Mouse (Mus musculus) gastrocnemius, postnatal 25 days (tissue): Measurements from ENCODE around the gene Tbc1d25. TPM values are rescaled to one million over a fixed set of nuclear protein-coding genes. Genes with fewer than 3 reads are reported as not detected.
A peak's percentile ranks its signal among the peaks of the same experiment; 100 is the strongest.

Source experiments
- DNase-seq: peaks from one replicate; pipeline ENCODE4 v3.0.0; 2022
- total RNA-seq, 2 experiments: library from RNA; stranded (reverse); gene quantifications; 1 replicate in 1 of 2; 2 replicates in 1 of 2; pipeline ENCODE4 v1.2.3; 2021

Gene Tbc1d25
- total RNA-seq, 2 experiments from 2014 or later, result 2.5 to 2.6 TPM

DNA sequence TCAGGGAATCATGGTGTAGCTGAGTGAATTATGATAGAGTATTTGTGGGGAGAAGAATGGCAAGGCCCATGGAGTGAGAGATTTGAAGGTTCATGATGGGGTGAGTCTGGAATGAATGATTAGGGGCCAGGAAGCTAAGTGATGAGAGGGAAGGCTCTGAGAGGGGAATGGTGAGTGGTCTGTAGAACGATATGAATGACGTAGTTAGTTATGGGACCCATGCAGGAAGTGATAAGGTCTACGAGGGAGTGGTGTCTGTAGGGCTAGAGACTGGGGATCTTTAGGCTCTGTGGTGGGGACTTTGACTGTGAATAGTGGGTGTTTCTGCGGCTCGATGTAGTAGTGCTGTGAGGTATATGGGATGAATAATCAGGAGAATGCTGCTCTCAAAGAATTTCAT, 3.7 kb upstream of the Tbc1d25 start:
- DNase-seq, result no peak

DNA sequence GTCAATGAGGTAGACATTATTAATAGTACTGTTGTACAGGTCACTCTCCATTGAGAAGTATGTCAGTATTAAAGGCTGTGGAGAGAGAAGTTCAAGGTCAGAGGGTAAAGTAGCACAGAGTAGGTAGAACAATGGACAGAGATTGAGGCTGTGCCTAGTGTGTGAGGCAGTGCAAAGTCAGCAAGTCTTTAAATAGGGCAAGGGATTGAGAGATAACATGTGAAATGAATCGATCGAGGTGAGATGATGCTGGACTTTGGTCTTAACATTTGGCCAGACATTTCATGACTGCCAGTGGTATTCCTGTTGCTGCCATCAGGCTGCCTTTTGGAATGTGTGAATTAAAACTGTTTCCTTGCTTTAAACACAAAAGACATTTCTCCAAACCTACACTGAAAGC, 2.9 kb upstream of the Tbc1d25 start:
- DNase-seq, result no peak

DNA sequence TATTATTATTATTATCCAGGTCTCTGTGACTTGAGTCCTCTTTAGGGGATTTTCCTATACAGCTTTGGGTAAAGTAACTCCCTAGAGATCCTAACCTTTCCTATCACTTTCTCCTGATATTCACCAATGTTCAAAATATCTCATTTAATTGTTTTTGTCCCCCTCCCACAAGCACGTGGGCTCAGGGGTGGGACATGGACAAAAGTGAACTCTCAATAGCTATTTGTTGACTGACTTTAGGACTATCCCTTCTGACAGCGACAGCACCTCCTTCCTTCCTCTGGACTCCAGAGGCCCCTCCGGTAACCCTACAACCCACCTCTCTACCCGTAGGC, 845 bp downstream of the Tbc1d25 start:
- no peak for DNase-seq

DNA sequence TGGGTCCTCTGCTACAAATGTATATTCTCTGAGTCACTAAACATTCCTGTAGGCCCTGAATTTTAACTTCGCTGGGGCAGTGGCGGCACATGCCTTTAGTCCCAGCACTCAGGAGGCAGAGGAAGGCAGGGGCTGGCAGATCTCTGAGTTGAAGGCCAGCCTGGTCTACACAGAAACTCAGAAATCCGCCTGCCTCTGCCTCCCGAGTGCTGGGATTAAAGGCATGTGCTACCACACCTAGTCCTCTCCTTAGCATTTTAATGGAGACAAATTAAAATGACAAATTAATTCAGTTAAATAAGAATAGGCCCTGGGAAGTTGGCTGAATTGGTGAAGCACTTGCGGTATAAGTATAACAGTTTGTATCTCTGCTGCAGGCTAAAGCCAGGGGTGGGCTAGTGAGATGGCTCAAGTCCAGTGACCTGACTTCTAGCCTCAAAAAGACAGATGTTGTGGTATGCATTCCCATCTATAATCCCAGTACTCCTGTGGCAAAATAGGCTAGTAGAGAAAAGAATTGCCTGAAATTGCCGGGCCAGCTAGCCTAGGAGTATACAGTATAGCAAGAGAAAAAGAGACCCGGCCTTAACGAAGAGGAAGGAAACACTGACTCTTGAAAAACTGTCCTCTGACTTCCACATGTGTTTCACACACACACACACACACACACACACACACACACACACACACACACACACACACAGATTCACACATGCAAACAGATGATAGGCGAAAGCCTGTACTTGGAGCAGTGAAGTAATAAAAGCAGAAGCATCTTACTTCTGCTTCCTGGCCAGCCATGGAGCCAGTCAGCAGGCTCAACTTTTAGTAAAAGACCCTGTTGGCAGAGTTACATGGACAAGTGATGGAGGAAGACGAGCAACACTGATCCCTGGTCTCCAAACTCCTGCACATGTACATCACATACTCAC, 8.0 kb downstream of the Tbc1d25 start:
- DNase-seq, result no peak

DNA sequence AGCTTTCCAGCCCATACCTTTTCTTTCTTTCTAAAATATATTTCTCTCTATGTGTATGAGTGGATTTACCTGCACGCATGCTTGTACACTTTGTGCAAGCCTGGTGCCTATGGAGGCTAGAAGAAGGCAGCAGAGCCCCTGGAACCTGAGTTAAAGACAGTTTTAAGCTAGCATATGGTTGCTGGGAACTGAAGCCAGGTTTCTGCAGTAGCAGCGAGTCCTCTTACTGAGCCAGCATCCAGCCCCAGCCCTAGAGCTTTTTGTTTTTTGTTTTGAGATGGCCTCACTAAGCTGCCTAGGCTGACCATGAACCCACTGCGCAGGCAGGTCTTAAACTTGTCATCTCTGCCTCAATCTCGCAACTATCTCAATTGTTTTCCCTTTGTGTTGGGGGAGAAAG, 11.5 kb downstream of the Tbc1d25 start:
- DNase-seq, result no peak

DNA sequence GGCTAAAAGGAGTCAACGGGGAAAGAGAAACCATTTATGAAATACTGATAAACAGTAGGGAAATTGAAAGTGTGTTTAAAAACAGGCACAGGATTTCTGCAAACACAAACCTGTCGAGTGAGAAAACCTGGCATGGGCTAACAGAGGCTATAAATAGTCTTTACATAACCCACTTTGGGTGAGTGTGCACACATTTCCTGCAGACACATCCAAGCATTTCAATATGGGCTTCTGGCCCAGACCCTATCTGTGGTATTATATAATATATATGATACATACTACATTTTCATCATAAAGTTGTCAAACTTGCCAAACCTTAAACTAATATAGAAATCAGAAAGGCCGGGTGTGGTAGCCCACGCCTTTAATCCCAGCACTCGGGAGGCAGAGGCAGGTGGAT, 12.9 kb downstream of the Tbc1d25 start:
- no peak for DNase-seq

GRCm38 (mm10) chrX:8145153-8145991, 30.6 kb downstream of the Tbc1d25 start, which contains the start of gene Rbm3:
TSS of gene Rbm3 (minus strand) at chrX:8145880.
- peak; percentile 78 for DNase-seq

DNA sequence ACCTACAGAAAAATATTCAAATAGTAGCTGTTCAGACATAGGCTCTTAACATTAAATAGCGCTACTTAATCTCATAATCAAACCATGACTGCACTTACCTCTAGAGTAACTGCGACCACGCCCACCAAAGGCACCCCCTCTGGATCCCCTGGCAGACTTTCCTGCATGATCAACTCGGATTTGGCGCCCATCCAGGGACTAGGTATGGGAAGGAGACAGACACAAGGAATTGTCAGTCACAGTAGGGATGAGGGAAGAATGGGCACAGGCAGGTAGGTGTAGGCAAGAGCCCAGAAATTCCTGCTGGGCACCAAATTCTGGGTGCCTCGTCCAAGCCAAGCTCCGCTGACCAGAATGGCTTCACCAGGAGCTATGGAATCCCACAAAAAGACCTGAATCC, 32.2 kb downstream of the Tbc1d25 start:
- DNase-seq, result no peak

GRCm38 (mm10) chrX:8142948-8143347, 33.0 kb downstream of the Tbc1d25 start:
- no peak for DNase-seq

DNA sequence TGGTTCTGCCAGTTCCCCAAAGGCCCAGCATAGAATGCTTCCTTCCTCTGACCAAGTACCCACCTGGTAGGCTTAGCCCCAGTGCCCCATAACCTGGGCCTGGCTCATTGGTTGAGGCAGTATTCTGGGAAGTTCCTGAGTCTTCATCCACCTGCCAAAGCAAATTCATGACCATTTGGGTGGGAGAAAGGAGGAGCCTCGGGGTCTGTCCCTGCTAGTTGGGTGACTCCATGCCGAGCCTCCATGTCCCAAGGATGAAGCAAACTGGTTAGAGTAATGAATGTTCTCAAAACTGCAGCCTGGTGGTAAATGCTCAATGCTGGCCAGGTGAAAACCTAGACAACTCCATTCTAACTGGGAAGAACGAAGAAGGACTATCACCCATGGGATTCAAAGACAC, 34.9 kb downstream of the Tbc1d25 start:
- DNase-seq, result no peak

DNA sequence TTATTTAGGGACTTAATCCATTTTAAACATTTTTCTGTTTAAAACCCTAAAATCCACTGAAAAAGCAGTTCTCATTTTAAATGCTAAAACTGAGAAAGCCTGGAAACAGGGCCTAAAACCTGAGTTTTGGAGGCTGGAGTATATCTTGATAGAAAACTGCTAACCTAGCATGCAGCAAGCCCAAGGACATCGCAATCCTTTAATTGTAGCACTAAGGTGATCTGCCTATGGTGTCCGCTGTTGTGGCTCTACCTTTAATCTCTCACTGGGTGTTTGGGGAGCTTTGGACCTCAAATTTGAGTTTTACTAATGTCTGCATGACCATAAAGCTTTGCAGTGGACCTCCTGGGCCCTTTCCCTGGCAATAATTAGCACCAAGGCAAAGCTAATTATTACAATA, 35.5 kb downstream of the Tbc1d25 start:
- DNase-seq, result no peak

GRCm38 (mm10) chrX:8139480-8139879, 36.5 kb downstream of the Tbc1d25 start:
- DNase-seq, result no peak

DNA sequence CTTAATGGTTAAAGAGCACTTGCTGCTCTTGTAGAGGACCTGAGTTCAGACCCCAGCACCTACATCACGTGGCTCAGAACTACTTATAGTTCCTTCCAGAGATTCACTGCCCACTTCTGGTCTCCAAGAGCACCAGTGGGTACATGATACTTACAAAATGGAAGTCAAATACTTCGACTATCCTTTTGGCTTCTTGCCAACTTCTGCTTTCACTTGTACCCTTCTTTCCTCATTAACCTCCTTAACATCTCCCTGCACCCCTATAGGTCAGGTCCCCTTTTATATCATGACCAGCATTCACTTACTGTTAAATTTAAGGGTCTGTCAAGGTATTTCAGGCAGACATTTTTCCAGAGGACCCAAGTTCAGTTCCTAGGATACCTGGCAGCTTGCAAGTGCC, 40.1 kb downstream of the Tbc1d25 start:
- no peak for DNase-seq

GRCm38 (mm10) chrX:8132017-8132976, 43.7 kb downstream of the Tbc1d25 start, which contains the start of gene Wdr13:
TSS of gene Wdr13 (minus strand) at chrX:8132892.
- peak; percentile 89 for DNase-seq

GRCm38 (mm10) chrX:8131393-8131792, 44.6 kb downstream of the Tbc1d25 start:
- no peak for DNase-seq

- DNase-seq, result no peak
Measured at GRCm38 (mm10) chrX:8125235-8125634, 50.7 kb downstream of the Tbc1d25 start.

DNA sequence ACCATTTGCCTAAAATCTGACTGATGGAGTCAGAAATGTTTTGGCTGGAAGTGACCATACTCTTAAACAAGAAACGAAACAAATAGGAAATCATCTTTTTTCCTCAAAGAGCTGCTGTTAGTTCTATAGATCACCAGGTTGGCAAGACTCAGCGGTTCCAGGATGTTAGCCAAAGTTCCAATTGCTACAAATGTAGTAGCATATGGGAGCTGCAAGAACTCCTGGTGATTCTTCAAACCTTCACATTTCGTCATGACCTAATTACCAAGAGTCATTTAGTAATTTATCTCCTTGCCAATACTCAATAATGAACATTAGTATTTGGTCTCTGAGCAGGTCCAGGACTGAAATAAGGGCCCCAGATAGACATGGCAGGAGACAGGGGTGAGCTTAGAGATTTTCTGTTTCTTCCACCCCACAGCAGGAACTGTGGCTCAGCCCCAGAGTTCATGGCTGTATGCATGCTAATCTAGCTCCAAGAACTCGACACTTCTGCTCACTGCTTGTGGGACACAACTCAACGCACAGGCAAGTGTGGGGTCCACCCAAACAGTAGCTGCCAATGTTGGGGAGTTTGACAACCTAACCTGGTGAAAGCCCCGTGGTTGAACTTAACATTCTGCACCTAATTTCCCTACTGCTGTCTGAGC, 52.0 kb downstream of the Tbc1d25 start:
- no peak for DNase-seq

- no peak for DNase-seq
Measured at GRCm38 (mm10) chrX:8117264-8117663, 58.7 kb downstream of the Tbc1d25 start.

GRCm38 (mm10) chrX:8115275-8115674, 60.7 kb downstream of the Tbc1d25 start:
- DNase-seq, result no peak

DNA sequence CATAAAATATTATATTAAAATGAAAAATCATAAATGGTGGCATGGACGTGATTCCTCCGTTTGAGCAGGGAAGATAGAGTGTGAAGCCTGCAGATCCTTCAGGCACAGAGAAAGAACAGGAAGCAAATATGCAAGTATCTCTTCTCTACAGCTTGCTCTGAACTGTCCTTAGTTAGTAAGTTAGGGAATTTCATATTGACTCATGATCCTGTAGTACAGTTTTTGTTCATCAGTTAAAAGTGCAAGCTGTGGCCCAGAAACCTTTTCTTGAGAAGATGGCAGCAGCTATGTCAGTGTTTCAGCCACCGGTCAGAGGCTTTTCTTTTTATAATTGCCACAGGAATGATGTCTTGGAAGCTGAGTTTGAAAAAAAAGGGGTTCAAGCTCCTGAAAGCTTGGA, 71.0 kb downstream of the Tbc1d25 start:
- no peak for DNase-seq
